Mouse (Mus musculus) thymus, adult 18-20 months (tissue): ENCODE data around the gene Ttll1.

ENCODE experiments used
- DNase-seq, 2 experiments: peaks; one replicate each; pipeline ENCODE4 v3.0.0; 2022; ENCODE audit warnings: mixed read lengths in 2 of 2

Gene Ttll1

DNA sequence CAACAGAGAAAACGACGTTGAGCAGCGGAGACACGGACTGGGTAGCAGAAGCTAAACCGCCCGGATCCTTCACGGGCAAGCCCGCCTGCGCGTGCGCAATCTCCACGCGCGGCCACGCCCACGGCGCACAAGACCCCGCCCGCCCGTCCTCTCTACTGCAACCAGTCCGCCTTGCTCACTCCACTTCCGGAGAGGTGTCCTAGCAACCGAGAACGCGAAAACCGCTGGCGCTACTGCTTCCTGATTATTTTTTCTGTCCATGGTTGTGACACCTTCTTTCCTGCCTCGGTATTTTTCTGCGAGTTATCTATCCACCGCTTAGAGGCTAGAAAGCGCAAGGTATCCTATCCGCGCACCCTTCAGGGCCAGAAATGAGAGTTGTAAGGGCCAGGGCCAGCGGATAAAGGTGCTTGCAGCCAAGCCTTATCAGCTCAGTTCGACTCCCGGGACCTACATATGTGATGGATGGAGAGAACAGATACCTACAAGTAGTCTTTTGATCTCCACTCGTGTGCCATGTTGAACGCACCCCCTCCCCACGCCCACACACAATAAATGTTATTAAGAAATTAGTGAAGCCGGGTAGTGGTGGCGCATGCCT, at the start of gene Ttll1:
TSS of gene Ttll1 (minus strand) at position 89 of the 601 bp plus-strand sequence.
- peak; percentile 95 to 96 for DNase-seq

GRCm38 (mm10) chr15:83555161-83555974, 44.7 kb upstream of the Ttll1 start:
- DNase-seq: peak; percentile 80 to 85

DNA sequence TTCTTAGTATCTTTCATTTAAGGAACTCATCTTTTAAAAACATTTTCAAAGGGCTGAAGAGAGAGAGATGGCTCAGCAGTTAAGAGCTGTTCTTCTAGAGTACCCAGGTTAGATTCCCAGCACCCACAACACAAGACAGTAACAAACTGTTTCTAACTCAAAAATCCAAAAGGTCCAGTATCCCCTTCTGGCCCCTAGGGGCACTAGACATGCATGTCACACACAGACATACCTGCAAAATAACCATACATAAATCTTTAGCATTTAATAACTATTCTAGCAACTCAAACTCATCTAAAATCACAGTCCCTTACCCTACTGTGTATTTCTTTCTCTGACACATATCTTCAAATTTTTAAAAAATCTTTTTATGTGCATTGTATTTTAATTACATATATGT, 43.1 kb upstream of the Ttll1 start:
- no peak for DNase-seq

DNA sequence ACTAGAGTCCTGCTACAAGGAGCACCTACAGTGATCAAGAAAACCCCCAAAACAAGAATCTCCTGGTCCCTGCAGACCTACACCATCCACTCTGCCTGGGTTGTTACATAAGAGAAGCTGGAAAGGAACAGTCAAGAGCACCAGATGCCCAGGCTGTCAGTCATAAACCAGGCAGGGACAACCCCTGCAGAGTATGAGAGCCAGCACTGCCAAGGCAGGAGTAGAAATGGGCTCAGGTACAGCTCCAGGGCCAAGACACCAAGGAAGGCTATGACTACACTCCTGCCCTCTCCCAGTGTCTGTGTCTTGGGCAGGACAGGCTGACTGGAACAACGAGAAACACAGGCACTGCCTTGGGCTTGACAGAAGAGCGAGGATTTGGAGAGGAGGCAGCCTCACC, 39.4 kb upstream of the Ttll1 start:
- DNase-seq: no peak

GRCm38 (mm10) chr15:83547144-83547543, 36.5 kb upstream of the Ttll1 start:
- DNase-seq: no peak

DNA sequence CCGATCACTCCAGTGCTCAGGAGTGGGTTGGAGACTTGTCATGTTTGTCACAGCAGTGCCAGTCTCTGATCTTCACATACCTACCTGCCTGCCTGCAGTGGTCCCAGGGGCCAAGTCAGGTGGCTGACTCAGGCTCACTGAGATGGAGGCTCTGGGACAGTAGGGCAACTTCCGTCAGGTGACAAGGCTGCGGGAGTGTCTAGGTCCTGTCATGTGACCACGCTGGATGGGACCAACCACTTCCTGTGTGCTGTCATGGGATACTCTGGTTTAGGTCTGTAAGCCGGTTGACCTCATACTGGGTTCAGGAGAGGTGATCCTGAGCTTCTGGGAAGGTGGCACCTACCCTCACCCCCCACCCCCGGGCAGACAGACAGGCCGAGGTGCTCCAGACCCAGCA, 35.3 kb upstream of the Ttll1 start:
- DNase-seq: no peak

DNA sequence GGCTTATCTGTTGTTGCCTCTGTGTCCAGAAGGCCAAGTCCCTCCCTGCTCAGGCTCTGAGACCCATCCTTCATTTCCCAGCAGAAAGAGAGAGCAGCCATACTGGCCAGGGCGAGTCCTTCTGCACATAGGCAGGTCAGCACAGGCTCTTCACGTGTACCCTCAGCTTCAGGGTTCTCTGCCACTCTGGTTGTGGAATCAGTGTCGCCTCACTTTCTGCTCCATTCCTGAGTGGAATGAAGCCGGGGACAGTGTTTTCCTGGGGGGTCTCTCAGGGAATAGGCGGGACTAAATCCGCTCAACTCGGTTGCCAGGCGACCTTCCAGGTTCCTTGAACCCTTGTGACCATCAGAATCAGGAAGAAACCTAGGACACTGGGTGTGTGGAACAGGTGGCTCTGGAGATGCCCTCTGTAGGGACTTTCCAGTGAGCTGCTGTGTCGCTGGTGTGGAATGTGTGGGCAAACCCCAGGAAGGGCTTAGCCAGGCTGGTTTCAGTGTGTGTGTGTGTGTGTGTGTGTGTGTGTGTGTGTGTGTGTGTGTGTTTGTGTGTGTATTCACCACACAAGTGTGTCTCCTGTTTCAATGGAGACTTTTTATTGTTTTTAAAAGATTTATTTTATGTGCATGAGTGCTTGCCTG, 31.1 kb upstream of the Ttll1 start:
- no peak for DNase-seq

- DNase-seq: no peak
Observed at GRCm38 (mm10) chr15:83539905-83540304, 29.2 kb upstream of the Ttll1 start.

GRCm38 (mm10) chr15:83538855-83539254, 28.2 kb upstream of the Ttll1 start:
- DNase-seq: no peak

- DNase-seq: no peak
Observed at GRCm38 (mm10) chr15:83535890-83536231, 25.2 kb upstream of the Ttll1 start.

- no peak for DNase-seq
Observed at GRCm38 (mm10) chr15:83534960-83535889, 24.5 kb upstream of the Ttll1 start.

- DNase-seq: no peak
Observed at GRCm38 (mm10) chr15:83532606-83533005, 21.9 kb upstream of the Ttll1 start.

GRCm38 (mm10) chr15:83531961-83532469, 21.3 kb upstream of the Ttll1 start:
- DNase-seq: no peak

DNA sequence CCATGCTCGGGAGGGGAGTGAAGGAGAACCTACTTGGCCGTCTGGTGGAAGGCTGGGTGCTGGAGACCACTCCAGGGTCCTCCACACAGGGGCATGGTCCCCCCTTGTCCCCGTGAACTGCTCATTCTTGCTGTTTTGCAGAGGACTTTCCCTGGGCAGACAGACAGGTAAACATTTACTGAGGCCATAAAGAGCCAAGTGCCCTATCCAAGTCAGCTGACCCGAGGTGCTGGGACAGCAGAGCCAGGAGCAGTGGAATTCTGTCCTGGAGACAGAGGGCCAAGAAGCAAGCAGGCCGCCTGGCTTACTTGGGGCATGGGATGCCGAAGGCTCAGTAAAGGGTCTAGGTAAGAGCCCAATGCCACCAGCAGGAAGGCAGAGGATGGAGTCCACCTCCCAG, 20.0 kb upstream of the Ttll1 start:
- no peak for DNase-seq

GRCm38 (mm10) chr15:83530233-83530632, 19.5 kb upstream of the Ttll1 start:
- DNase-seq: no peak

DNA sequence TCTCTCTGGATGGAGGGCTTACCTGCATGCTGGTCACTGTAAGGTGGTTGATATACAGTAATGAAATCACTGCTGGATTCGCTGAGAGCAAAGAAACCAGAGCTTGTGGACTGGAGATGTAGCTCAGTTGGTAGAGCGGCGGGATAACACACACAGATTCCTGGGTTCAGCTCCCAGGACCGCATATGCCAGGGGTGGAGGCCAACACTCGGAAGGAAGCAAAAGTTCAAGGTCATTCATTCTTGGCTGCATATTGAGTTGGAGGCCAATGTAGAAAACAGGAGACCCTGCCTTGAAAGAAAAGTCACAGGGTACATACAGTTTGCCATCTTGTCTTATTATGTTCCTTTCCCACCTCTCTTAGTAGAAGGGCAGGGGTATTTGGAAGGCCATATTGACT, 19.1 kb upstream of the Ttll1 start:
- no peak for DNase-seq

GRCm38 (mm10) chr15:83528892-83529291, 18.2 kb upstream of the Ttll1 start:
- no peak for DNase-seq

DNA sequence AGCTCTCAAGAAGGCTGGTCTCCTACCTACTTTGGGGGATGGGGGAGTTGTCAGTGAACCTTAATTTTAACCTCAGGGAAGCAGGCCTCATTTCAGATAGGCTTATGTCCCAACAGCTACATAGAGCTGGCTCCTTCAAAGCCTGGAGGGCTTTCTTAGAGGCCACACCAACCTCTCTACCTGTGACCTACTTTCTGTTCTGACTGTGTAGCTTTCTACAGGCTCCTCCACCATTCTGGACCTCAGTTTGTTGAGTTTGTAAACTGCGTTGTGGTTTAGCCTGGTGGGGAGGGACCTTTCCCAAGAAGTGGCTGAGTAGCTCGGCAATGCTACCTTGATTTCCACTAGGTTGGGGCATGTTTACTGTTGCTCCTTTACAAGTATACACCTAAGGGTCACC, 17.1 kb upstream of the Ttll1 start:
- DNase-seq: no peak

DNA sequence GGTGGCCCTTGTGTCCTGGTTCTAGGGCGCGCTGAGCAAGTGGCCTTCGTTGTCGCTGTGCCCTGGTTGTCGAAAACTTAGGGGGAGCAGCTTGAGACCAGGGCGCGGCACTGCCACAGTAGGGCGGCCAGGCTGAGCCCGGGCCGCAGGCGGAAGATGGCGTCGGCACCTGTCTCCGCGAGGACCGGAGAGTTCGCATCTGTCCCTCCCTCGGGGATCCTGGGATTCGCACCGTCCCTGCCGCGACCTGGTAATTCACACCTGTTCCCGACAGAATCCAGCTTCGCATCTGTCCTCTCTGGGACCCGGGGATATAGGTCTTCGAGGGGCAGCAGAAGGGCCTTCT, 16.4 kb upstream of the Ttll1 start:
- no peak for DNase-seq

DNA sequence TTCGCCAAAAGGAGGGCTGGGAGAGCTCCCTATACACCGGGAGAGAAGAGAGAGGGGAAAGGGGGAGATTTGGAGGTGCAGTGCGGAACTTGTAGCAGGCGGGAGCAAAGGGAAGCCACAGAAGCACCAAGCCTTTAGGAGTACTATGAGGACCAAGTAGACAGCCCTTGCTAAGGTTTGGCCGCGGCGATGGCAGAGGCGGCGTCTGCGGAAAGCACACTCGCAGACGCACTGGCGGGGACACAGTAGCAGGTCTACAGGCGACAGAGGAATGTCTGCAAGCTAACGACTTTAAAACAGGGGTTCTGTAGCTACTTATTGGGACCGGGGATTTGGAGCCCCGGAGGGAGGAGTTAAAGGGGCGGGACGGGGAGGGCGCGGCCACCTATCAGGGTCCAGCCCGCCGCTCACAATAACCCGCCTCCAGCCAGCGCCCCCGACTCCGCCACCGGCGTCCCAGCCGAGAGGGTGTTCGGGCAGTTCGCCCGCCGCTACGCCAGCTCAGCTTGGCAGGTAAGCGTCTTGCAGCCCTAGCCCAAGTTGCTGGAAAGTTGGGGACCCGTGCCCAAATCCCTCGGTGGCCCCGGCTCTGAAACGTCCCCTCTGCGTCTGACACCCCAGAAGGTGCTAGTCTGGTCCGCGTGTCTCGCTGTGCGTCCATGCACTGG, 15.9 kb upstream of the Ttll1 start, which contains the start of gene Bik:
TSS of gene Bik (plus strand) at position 439 of the 668 bp plus-strand sequence.
- DNase-seq: peak; percentile 38 to 48

GRCm38 (mm10) chr15:83524333-83524729, 13.6 kb upstream of the Ttll1 start:
- no peak for DNase-seq

DNA sequence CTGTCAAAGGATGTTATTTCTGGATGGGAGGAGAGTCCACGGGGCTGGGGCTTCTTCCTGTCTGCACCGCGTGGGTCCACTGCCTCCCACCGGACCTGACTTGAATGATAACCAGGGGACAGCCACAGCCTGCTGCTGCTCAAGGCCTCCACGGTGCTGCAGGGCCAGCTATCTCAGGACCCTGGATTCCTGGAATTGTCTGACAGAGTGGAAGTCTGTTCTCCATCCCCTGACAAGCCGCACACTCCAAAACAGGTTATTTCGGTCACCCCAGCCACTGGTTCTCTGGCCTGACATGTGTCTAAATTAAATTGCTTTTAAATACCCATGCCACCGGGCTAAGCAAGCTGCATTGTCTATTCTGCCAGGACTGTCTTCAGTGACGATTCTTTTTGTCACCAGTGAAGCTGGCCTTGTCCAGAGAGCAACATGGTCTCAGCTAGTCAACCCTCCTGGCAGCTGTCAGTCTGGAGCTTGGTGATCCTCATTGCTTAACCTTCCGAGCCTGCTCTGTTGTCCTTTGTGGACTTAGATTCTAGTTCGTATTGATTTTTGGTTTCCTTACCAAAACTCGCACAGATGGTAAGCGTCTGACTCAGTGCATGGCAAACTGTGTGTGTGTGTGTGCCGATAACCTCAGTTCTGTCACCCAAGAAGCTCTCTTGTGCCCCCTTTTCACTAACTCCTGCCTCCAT, 13.1 kb upstream of the Ttll1 start:
- no peak for DNase-seq
